Mouse (Mus musculus) MEL-GATA-1-ER (cell line): ENCODE results near the gene Tnfrsf21.

Experiments used
- DNase-seq: peaks from one replicate; pipeline ENCODE4 v3.0.0-alpha.2; 2012; ENCODE audit warnings: low read depth; ENCODE audit errors: extremely low read depth

Tnfrsf21 gene

GRCm38 (mm10) chr17:43130115-43130869 lies 113.9 kb downstream of the Tnfrsf21 start:
- no peak for DNase-seq

GRCm38 (mm10) chr17:43130870-43131264 lies 114.5 kb downstream of the Tnfrsf21 start:
- no peak for DNase-seq

- DNase-seq, result no peak
Measured at GRCm38 (mm10) chr17:43132477-43132876, 116.1 kb downstream of the Tnfrsf21 start.

- no peak for DNase-seq
Measured at GRCm38 (mm10) chr17:43133106-43133505, 116.8 kb downstream of the Tnfrsf21 start.

GRCm38 (mm10) chr17:43134991-43135390 lies 118.6 kb downstream of the Tnfrsf21 start:
- DNase-seq, result no peak

- DNase-seq, result no peak
Measured at GRCm38 (mm10) chr17:43135398-43136265, 119.3 kb downstream of the Tnfrsf21 start.

- no peak for DNase-seq
Measured at GRCm38 (mm10) chr17:43136720-43137119, 120.4 kb downstream of the Tnfrsf21 start.

GRCm38 (mm10) chr17:43137838-43138237 lies 121.5 kb downstream of the Tnfrsf21 start:
- no peak for DNase-seq

- DNase-seq, result no peak
Measured at GRCm38 (mm10) chr17:43138356-43138755, 122.0 kb downstream of the Tnfrsf21 start.
